Mouse (Mus musculus) cerebellum, adult 18-20 months (tissue): ENCODE results near the gene Rgs6.

Experiments used
- DNase-seq, 2 experiments: peaks; one replicate each; pipeline ENCODE4 v3.0.0; 2021

The Rgs6 gene

GRCm38 (mm10) chr12:83043980-83044620 lies 456.0 kb downstream of the Rgs6 start:
- DNase-seq, result no peak

GRCm38 (mm10) chr12:83044621-83044990 lies 456.5 kb downstream of the Rgs6 start:
- DNase-seq, result no peak

GRCm38 (mm10) chr12:83045001-83045531 lies 457.0 kb downstream of the Rgs6 start:
- peak; percentile 29 to 37 for DNase-seq

GRCm38 (mm10) chr12:83046734-83047133 lies 458.6 kb downstream of the Rgs6 start:
- no peak for DNase-seq

- DNase-seq, result no peak
Observed at GRCm38 (mm10) chr12:83047710-83048109, 459.6 kb downstream of the Rgs6 start.

GRCm38 (mm10) chr12:83050514-83050913 lies 462.4 kb downstream of the Rgs6 start:
- no peak for DNase-seq

GRCm38 (mm10) chr12:83052391-83052790 lies 464.3 kb downstream of the Rgs6 start:
- no peak for DNase-seq

GRCm38 (mm10) chr12:83055690-83056089 lies 467.6 kb downstream of the Rgs6 start:
- no peak for DNase-seq

- no peak for DNase-seq
Observed at GRCm38 (mm10) chr12:83066426-83066825, 478.3 kb downstream of the Rgs6 start.

- no peak for DNase-seq
Observed at GRCm38 (mm10) chr12:83070848-83071247, 482.8 kb downstream of the Rgs6 start.

GRCm38 (mm10) chr12:83072181-83072887 lies 484.2 kb downstream of the Rgs6 start:
- peak; percentile 51 to 58 for DNase-seq

- peak; percentile 16 to 26 for DNase-seq
Observed at GRCm38 (mm10) chr12:83072951-83073878, 485.1 kb downstream of the Rgs6 start.

- no peak for DNase-seq
Observed at GRCm38 (mm10) chr12:83073879-83074368, 485.8 kb downstream of the Rgs6 start.

GRCm38 (mm10) chr12:83076179-83076578 lies 488.1 kb downstream of the Rgs6 start:
- no peak for DNase-seq

- DNase-seq, result no peak
Observed at GRCm38 (mm10) chr12:83077486-83077885, 489.4 kb downstream of the Rgs6 start.

GRCm38 (mm10) chr12:83083427-83083826 lies 495.3 kb downstream of the Rgs6 start:
- no peak for DNase-seq

GRCm38 (mm10) chr12:83084614-83085013 lies 496.5 kb downstream of the Rgs6 start:
- DNase-seq, result no peak

GRCm38 (mm10) chr12:83087010-83087409 lies 498.9 kb downstream of the Rgs6 start:
- DNase-seq, result no peak

GRCm38 (mm10) chr12:83087555-83087954 lies 499.5 kb downstream of the Rgs6 start:
- no peak for DNase-seq

- DNase-seq, result no peak
Observed at GRCm38 (mm10) chr12:83092001-83092400, 503.9 kb downstream of the Rgs6 start.

GRCm38 (mm10) chr12:83097787-83098186 lies 509.7 kb downstream of the Rgs6 start:
- no peak for DNase-seq

- peak in 1 of 2 experiments; percentile 37 for DNase-seq
Observed at GRCm38 (mm10) chr12:83098646-83099371, 510.7 kb downstream of the Rgs6 start.
